Mouse (Mus musculus): ENCODE measurements around the gene Hdac7.

The Hdac7 gene

GRCm38 (mm10) chr15:97743961-97744525 is 100.3 kb downstream of the Hdac7 start:
- DNase-seq (ENCODE audit: low spot score), result no peak

- no peak for DNase-seq (ENCODE audit: low spot score)
These were observed 101.1 kb downstream of the Hdac7 start for GRCm38 (mm10) chr15:97743210-97743609.
